Mouse (Mus musculus) embryonic facial prominence, embryonic 14.5 days (tissue): Measurements from ENCODE around the gene Ect2l. TPM values are rescaled to one million over a fixed set of nuclear protein-coding genes. Genes with fewer than 3 reads are reported as not detected.
A peak's percentile ranks its signal among the peaks of the same experiment; 100 is the strongest.

Experiments
- ATAC-seq: fragments of 200-750 bp; cut with Nextera tagmentation; 2 replicates; pipeline ENCODE4 v1.8.0; 2017; ENCODE audit warnings: low read depth, moderate number of reproducible peaks, moderate TSS enrichment
- DNase-seq: peaks from one replicate; pipeline ENCODE4 v3.0.0-alpha.2; 2015; ENCODE audit warnings: low spot score
- H3K27ac ChIP-seq: fragments of 300-500 bp; sonication (generic); replicated peaks from 2 replicates; pipeline ENCODE4 v1.5.1; 2014; ENCODE audit warnings: low read depth, mild to moderate bottlenecking, low read length, moderate library complexity
- H3K27me3 ChIP-seq: fragments of 300-500 bp; sonication (generic); replicated peaks from 2 replicates; pipeline ENCODE4 v1.6.1; 2014; ENCODE audit warnings: low read length; ENCODE audit not compliant: control insufficient read depth, insufficient read depth
- H3K36me3 ChIP-seq: fragments of 300-500 bp; sonication (generic); 2 replicates; pipeline ENCODE4 v1.6.1; 2014; ENCODE audit warnings: low read length, mixed read lengths; ENCODE audit not compliant: control insufficient read depth, insufficient read depth
- H3K4me1 ChIP-seq: fragments of 300-500 bp; sonication (generic); 2 replicates; pipeline ENCODE4 v1.6.1; 2014; ENCODE audit warnings: antibody characterized with exemption, low read length; ENCODE audit not compliant: control insufficient read depth, insufficient read depth
- H3K4me2 ChIP-seq: fragments of 300-500 bp; sonication (generic); 2 replicates; pipeline ENCODE4 v1.6.1; 2014; ENCODE audit warnings: low read depth, mild to moderate bottlenecking, low read length, moderate library complexity, mixed read lengths
- H3K4me3 ChIP-seq: fragments of 300-500 bp; sonication (generic); 2 replicates; pipeline ENCODE4 v1.5.1; 2014; ENCODE audit warnings: low read depth, mild to moderate bottlenecking, low read length
- H3K9ac ChIP-seq: fragments of 300-500 bp; sonication (generic); 2 replicates; pipeline ENCODE4 v1.6.1; 2014; ENCODE audit warnings: low read depth, mild to moderate bottlenecking, low read length, moderate library complexity, mixed read lengths
- H3K9me3 ChIP-seq: fragments of 300-500 bp; sonication (generic); 2 replicates; pipeline ENCODE4 v1.6.1; 2016; ENCODE audit warnings: low read length; ENCODE audit not compliant: control insufficient read depth
- WGBS: fragments of 180-500 bp; shearing (Covaris S2); extraction: QIAGEN DNeasy Blood & Tissue Kit; methylation state at CpG from one replicate; pipeline ENCODE4 v1.1.7; 2014; 5-methylcytosine and 5-hydroxymethylcytosine counted together
- polyA plus RNA-seq: library from polyadenylated mRNA; unstranded; fragments of >200 nt; fragmentation: Nextera tagmentation; extraction: Ambion mirVana; gene quantifications from 2 replicates; pipeline ENCODE4 v1.2.1, GENCODE M21; 2014

The Ect2l gene
- polyA plus RNA-seq, 1 experiment from 2014 or later: 0.81 TPM

- no peak overlapping the region for H3K4me2 ChIP-seq
- 83% methylated on average over 5 of the region's 5 CpGs for WGBS
- no peak overlapping the region for H3K4me3 ChIP-seq
- H3K9ac ChIP-seq: no peak overlapping the region
- no peaks in the 10 kb centered on the region for H3K4me1 ChIP-seq
- H3K27me3 ChIP-seq: no peaks in the 10 kb centered on the region
- DNase-seq (no peak), ATAC-seq (no peak)
- H3K9me3 ChIP-seq: no peaks in the 10 kb centered on the region
- H3K36me3 ChIP-seq: no peaks in the 10 kb centered on the region
- H3K27ac ChIP-seq: no peak overlapping the region
These were observed 28.4 kb downstream of the Ect2l start for GRCm38 (mm10) chr10:18182246-18182645.

DNA sequence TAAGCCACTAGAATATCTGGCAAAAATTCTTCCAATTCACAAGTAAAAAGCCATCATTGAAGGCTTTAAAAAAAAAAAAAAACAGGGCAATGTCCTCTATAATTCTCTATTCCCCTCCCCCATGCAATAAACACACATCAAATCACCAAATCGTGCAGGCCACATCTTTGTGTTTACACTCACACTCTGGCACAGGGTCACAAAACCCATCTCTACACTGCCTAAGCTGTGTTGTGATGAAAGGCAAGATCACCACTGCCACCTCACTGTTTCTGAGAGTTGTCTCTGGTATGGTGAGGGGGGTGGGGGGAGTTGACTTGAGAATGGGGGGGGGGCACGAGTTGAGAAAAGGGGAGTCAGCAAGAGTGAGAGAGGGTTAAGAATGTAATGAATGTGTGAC, 33.4 kb downstream of the Ect2l start:
- no peaks in the 10 kb centered on the region for H3K4me1 ChIP-seq
- H3K36me3 ChIP-seq: no peaks in the 10 kb centered on the region
- ATAC-seq: no peak
- no peak overlapping the region for H3K27ac ChIP-seq
- H3K9ac ChIP-seq: no peak overlapping the region
- H3K4me2 ChIP-seq: no peak overlapping the region
- no peaks in the 10 kb centered on the region for H3K27me3 ChIP-seq
- H3K9me3 ChIP-seq: no peaks in the 10 kb centered on the region
- no peak overlapping the region for H3K4me3 ChIP-seq
- WGBS: 66% methylated on average over 2 of the region's 2 CpGs
- DNase-seq: no peak

- Histone ChIP-seq H3K9me3 (no peaks in the 10 kb centered on the region), H3K27me3 (no peaks in the 10 kb centered on the region), H3K4me2 (no peak overlapping the region), H3K36me3 (no peaks in the 10 kb centered on the region), H3K4me1 (no peaks in the 10 kb centered on the region), H3K27ac (no peak overlapping the region), H3K4me3 (no peak overlapping the region), H3K9ac (no peak overlapping the region)
- DNase-seq: no peak
- 89% methylated on average over 7 of the region's 7 CpGs for WGBS
- ATAC-seq: no peak
These were observed 34.0 kb downstream of the Ect2l start for GRCm38 (mm10) chr10:18176722-18177121.

DNA sequence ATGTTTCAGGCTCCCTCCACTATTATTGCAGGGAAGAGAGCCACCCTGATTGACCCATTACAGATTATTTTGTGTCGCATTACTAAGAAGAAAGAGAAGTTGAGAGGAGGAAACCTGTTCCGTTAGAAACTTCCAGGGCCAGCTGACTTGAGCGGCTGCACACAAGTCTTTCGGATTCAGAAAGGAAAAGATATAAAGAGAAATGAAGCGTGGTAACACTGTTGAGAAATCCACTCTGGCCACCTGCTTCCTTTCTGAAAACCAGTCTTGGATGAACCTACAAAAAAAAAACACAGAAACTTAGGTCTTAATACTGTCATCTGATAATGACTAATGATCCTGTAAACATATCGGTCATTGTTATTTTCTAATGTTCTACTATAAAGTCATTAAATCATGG, 35.6 kb downstream of the Ect2l start:
- H3K27ac ChIP-seq: no peak overlapping the region
- DNase-seq (no peak), ATAC-seq (no peak)
- H3K9ac ChIP-seq: no peak overlapping the region
- H3K4me1 ChIP-seq: no peaks in the 10 kb centered on the region
- WGBS: 89% methylated on average over 6 of the region's 6 CpGs
- no peaks in the 10 kb centered on the region for H3K9me3 ChIP-seq
- H3K36me3 ChIP-seq: no peaks in the 10 kb centered on the region
- H3K27me3 ChIP-seq: no peaks in the 10 kb centered on the region
- H3K4me3 ChIP-seq: no peak overlapping the region
- no peak overlapping the region for H3K4me2 ChIP-seq

DNA sequence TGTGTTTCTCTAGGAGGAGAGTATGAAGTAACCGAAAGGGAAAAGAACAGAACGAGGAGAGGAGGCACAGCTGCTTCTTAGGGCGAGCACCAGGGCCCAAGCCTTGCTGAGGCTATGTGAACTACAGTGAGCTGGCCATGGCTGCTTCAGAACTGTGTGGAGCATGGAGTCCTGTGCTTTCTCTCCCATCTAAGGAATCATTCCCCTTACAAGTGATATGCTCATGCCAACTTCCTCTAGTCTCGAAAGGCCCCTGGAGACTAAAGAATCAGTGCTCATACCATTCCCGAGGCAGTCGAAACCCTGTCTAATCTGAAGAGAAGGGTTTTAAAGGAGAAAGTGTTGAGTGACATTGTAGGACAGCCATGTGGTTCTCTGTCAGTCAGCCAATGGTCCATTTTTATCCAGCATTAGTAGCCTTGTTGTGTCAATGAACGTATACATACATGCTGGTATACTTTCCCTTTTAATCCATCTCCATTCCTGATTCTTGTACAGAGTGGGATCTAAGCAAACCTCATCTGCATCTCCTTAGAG, 48.2 kb downstream of the Ect2l start:
- no peak for ATAC-seq
- WGBS: 70% methylated on average over 7 of the region's 7 CpGs
- DNase-seq: no peak
- H3K4me1 ChIP-seq: no peaks in the 10 kb centered on the region
- H3K9me3 ChIP-seq: peaks cover 5% of the 10 kb centered on the region; the same call in 1 of the 2 replicates
- H3K4me2 ChIP-seq: no peak overlapping the region
- H3K9ac ChIP-seq: no peak overlapping the region
- H3K36me3 ChIP-seq: no peaks in the 10 kb centered on the region
- H3K4me3 ChIP-seq: no peak overlapping the region
- no peaks in the 10 kb centered on the region for H3K27me3 ChIP-seq
- no peak overlapping the region for H3K27ac ChIP-seq

- Histone ChIP-seq H3K36me3 (no peaks in the 10 kb centered on the region), H3K9me3 (no peaks in the 10 kb centered on the region), H3K4me3 (no peak overlapping the region), H3K9ac (no peak overlapping the region), H3K27ac (no peak overlapping the region), H3K27me3 (no peaks in the 10 kb centered on the region), H3K4me1 (no peaks in the 10 kb centered on the region), H3K4me2 (no peak overlapping the region)
- ATAC-seq (peak; percentile 33; the same call in 1 of the 2 replicates), DNase-seq (peak; percentile 23)
- 65% methylated on average over 3 of the region's 3 CpGs for WGBS
These were observed 63.5 kb downstream of the Ect2l start for GRCm38 (mm10) chr10:18147224-18147623.

GRCm38 (mm10) chr10:18142231-18142630, 68.5 kb downstream of the Ect2l start:
- no peak overlapping the region for H3K4me3 ChIP-seq
- no peaks in the 10 kb centered on the region for H3K36me3 ChIP-seq
- H3K9me3 ChIP-seq: no peaks in the 10 kb centered on the region
- H3K4me1 ChIP-seq: no peaks in the 10 kb centered on the region
- ATAC-seq (no peak), DNase-seq (no peak)
- no peak overlapping the region for H3K4me2 ChIP-seq
- 85% methylated on average over 6 of the region's 6 CpGs for WGBS
- H3K9ac ChIP-seq: no peak overlapping the region
- H3K27me3 ChIP-seq: no peaks in the 10 kb centered on the region
- H3K27ac ChIP-seq: no peak overlapping the region

DNA sequence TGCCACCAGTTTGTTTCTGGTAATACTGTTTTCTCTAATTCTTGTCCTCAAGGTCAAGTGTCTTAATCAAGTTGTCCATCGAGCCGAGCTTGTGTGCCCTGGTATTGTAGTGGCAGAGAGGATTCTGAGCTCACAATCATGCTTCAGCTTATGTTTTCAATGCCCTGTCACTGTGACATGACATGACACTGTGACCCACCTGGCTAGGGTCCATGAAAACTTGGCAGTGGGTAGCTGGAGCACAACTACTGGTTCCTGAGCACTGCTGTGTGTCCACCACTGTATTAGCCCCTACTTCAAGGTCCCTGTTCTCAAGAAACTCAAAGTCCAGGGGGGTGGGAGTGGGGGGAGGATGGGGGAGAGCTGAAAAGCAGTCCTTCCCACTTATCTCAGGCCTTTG, 69.3 kb downstream of the Ect2l start:
- Histone ChIP-seq H3K27me3 (no peaks in the 10 kb centered on the region), H3K4me1 (no peaks in the 10 kb centered on the region), H3K4me2 (no peak overlapping the region), H3K9ac (no peak overlapping the region), H3K9me3 (no peaks in the 10 kb centered on the region), H3K36me3 (no peaks in the 10 kb centered on the region), H3K27ac (no peak overlapping the region), H3K4me3 (no peak overlapping the region)
- 91% methylated on average over 2 of the region's 2 CpGs for WGBS
- DNase-seq (no peak), ATAC-seq (no peak)

- no peak overlapping the region for H3K27ac ChIP-seq
- H3K36me3 ChIP-seq: no peaks in the 10 kb centered on the region
- no peaks in the 10 kb centered on the region for H3K9me3 ChIP-seq
- H3K9ac ChIP-seq: no peak overlapping the region
- no peak for DNase-seq
- H3K4me1 ChIP-seq: no peaks in the 10 kb centered on the region
- 86% methylated on average over 5 of the region's 5 CpGs for WGBS
- peak overlapping the region; percentile 22; the same call in 1 of the 2 replicates for H3K4me3 ChIP-seq
- peak overlapping the region; percentile 31 for H3K4me2 ChIP-seq
- ATAC-seq: no peak
- H3K27me3 ChIP-seq: no peaks in the 10 kb centered on the region
These were observed 71.1 kb downstream of the Ect2l start for GRCm38 (mm10) chr10:18139615-18140014.
